Mouse (Mus musculus) liver, postnatal 0 days (tissue): Measurements from ENCODE around the gene Sf3b2. TPM values are rescaled to one million over a fixed set of nuclear protein-coding genes. Genes with fewer than 3 reads are reported as not detected.
A peak's percentile ranks its signal among the peaks of the same experiment; 100 is the strongest.

Experiments used
- ATAC-seq: fragments of 200-750 bp; cut with Nextera tagmentation; 2 replicates; pipeline ENCODE4 v1.8.0; 2017; ENCODE audit warnings: mild to moderate bottlenecking, moderate library complexity
- DNase-seq: peaks from one replicate; pipeline ENCODE4 v3.0.0-alpha.2; 2016
- H3K27ac ChIP-seq: fragments of 300-500 bp; sonication (generic); 2 replicates; pipeline ENCODE4 v1.5.1; 2014; ENCODE audit warnings: antibody characterized with exemption, moderate library complexity, mild to moderate bottlenecking, low read depth
- H3K27me3 ChIP-seq: fragments of 300-500 bp; sonication (generic); 2 replicates; pipeline ENCODE4 v1.6.1; 2014; ENCODE audit warnings: low read length, control low read depth, mixed read lengths; ENCODE audit not compliant: insufficient read depth
- H3K36me3 ChIP-seq: fragments of 300-500 bp; sonication (generic); replicated peaks from 2 replicates; pipeline ENCODE4 v1.6.1; 2014; ENCODE audit warnings: mild to moderate bottlenecking, control low read depth, low read length, moderate library complexity, mixed read lengths; ENCODE audit not compliant: insufficient read depth
- H3K4me1 ChIP-seq: fragments of 300-500 bp; sonication (generic); 2 replicates; pipeline ENCODE4 v1.6.1; 2014; ENCODE audit warnings: antibody characterized with exemption, mild to moderate bottlenecking, control low read depth; ENCODE audit not compliant: insufficient read depth
- H3K4me2 ChIP-seq: fragments of 300-500 bp; sonication (generic); 2 replicates; pipeline ENCODE4 v1.6.1; 2014; ENCODE audit warnings: low read depth, mild to moderate bottlenecking, low read length, moderate library complexity, mixed read lengths
- H3K4me3 ChIP-seq: fragments of 300-500 bp; sonication (generic); 2 replicates; pipeline ENCODE4 v1.5.1; 2014; ENCODE audit warnings: low read depth, low read length
- H3K9ac ChIP-seq: fragments of 300-500 bp; sonication (generic); replicated peaks from 2 replicates; pipeline ENCODE4 v1.6.1; 2014; ENCODE audit warnings: mild to moderate bottlenecking, moderate library complexity
- H3K9me3 ChIP-seq: fragments of 300-500 bp; sonication (generic); 2 replicates; pipeline ENCODE4 v1.6.1; 2016; ENCODE audit warnings: mild to moderate bottlenecking, control low read depth, low read length, mixed read lengths
- CTCF ChIP-seq: sonication (generic); IDR thresholded peaks from 2 replicates; pipeline ENCODE4 v1.5.1; 2016; ENCODE audit warnings: antibody characterized with exemption, low read depth
- EP300 ChIP-seq: IDR thresholded peaks from 2 replicates; pipeline ENCODE4 v1.6.1; 2016; ENCODE audit warnings: antibody characterized with exemption, low read depth, mild to moderate bottlenecking
- WGBS: fragments of 180-500 bp; shearing (Covaris S2); extraction: QIAGEN DNeasy Blood & Tissue Kit; methylation state at CpG from one replicate; pipeline ENCODE4 v1.1.7; 2014; ENCODE audit not compliant: insufficient replicate concordance; 5-methylcytosine and 5-hydroxymethylcytosine counted together
- polyA plus RNA-seq: library from polyadenylated mRNA; unstranded; fragments of >200 nt; fragmentation: Nextera tagmentation; extraction: Ambion mirVana; gene quantifications from 2 replicates; pipeline ENCODE4 v1.2.1, GENCODE M21; 2015

Sf3b2 gene
- polyA plus RNA-seq, 1 experiment from 2014 or later = 93.7 TPM

DNA sequence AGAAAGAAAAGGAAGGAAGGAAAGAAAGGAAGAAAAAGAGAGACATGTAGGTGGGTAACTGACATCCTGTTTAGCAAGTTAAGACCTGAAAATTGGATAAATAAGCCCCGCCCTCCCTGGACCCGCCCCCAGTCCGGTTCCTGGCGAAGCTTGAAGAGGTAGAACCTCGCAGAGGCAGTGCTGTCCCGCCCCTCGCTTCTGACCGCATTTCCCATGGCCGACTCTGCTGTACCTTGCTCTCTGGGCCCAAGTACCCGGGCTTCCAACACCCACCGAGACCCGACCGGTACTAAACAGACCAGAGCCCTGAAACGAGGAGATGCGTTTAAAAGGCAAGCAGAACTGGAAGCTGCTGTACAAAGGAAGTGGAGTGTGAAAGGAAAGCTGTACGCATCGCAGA, 28.5 kb upstream of the Sf3b2 start:
- Histone ChIP-seq H3K4me1 (no peaks in the 10 kb centered on the region), H3K9me3 (no peaks in the 10 kb centered on the region), H3K36me3 (no peaks in the 10 kb centered on the region), H3K27ac (no peak overlapping the region), H3K4me2 (0 out of 2 replicates have a peak overlapping the region, but pooled peaks have one; percentile 7), H3K27me3 (no peaks in the 10 kb centered on the region), H3K9ac (no peak overlapping the region), H3K4me3 (no peak overlapping the region)
- peak; percentile 21 for DNase-seq
- ATAC-seq = peak; percentile 40; the same call in 1 of the 2 replicates
- TF ChIP-seq CTCF (no peak), EP300 (no peak)
- 45% methylated on average over 17 of the region's 17 CpGs for WGBS

GRCm38 (mm10) chr19:5313189-5313588, 17.9 kb upstream of the Sf3b2 start:
- Histone ChIP-seq H3K4me2 (no peak overlapping the region), H3K4me3 (no peak overlapping the region), H3K9ac (no peak overlapping the region), H3K9me3 (no peaks in the 10 kb centered on the region), H3K27ac (no peak overlapping the region), H3K36me3 (no peaks in the 10 kb centered on the region), H3K27me3 (no peaks in the 10 kb centered on the region), H3K4me1 (no peaks in the 10 kb centered on the region)
- DNase-seq = no peak
- TF ChIP-seq CTCF = no peak
- TF ChIP-seq EP300 = no peak
- WGBS = 72% methylated on average over 8 of the region's 8 CpGs
- ATAC-seq = no peak

DNA sequence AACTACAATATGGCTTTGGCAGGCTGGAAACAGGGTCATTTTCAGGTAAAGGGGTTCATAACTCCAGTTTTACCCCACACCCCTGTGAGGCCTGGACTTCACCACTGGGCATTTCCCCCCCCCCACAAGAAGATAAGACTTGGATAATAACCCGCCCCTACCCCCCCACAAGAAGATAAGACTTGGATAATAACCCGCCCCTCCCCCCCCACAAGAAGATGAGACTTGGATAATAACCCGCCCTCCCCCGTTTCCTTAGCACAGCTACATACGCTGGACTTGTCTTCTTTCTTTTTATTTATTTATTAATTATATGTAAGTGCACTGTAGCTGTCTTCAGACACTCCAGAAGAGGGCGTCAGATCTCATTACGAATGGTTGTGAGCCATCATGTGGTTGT, 13.8 kb upstream of the Sf3b2 start:
- Histone ChIP-seq H3K9ac (no peak overlapping the region), H3K27ac (no peak overlapping the region), H3K4me2 (no peak overlapping the region), H3K9me3 (0 out of 2 replicates have a peak, but pooled peaks cover 4% of the 10 kb centered on the region), H3K4me3 (no peak overlapping the region), H3K27me3 (peaks cover 11% of the 10 kb centered on the region), H3K36me3 (no peaks in the 10 kb centered on the region), H3K4me1 (peaks cover 7% of the 10 kb centered on the region; the same call in 1 of the 2 replicates)
- no peak for ATAC-seq
- TF ChIP-seq EP300 (no peak), CTCF (no peak)
- WGBS = 79% methylated on average over 7 of the region's 7 CpGs
- DNase-seq = no peak

DNA sequence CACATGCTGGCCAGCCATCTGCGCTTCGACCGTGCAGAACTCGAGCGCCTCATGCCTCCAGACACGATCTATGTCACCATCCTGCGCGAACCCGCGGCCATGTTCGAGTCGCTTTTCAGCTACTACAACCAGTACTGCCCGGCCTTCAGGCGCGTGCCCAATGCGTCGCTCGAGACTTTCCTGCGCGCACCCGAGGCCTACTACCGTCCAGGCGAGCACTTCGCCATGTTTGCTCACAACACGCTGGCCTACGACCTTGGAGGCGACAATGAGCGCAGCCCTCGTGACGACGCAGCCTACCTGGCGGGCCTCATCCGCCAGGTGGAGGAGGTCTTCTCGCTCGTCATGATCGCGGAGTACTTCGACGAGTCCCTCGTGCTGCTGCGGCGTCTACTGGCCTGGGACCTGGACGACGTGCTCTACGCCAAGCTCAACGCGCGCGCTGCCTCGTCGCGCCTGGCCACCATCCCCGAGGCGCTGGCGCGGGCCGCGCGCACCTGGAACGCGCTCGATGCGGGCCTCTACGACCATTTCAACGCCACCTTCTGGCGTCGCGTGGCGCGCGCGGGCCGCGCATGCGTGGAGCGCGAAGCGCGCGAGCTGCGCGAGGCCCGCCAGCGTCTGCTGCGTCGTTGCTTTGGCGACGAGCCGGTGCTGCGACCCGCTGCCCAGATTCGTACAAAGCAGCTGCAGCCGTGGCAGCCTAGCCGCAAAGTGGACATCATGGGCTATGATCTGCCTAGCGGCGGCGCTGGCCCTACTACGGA, 11.9 kb upstream of the Sf3b2 start:
- Histone ChIP-seq H3K27me3 (peaks cover 11% of the 10 kb centered on the region), H3K36me3 (no peaks in the 10 kb centered on the region), H3K9me3 (0 out of 2 replicates have a peak, but pooled peaks cover 4% of the 10 kb centered on the region), H3K27ac (no peak overlapping the region), H3K4me1 (peaks cover 7% of the 10 kb centered on the region; the same call in 1 of the 2 replicates), H3K4me2 (peak overlapping the region; percentile 48), H3K9ac (no peak overlapping the region), H3K4me3 (peak overlapping the region; percentile 17; the same call in 1 of the 2 replicates)
- DNase-seq = no peak
- ATAC-seq = no peak
- WGBS = 40% methylated on average over 97 of the region's 98 CpGs
- TF ChIP-seq EP300 = no peak
- TF ChIP-seq CTCF = no peak

DNA sequence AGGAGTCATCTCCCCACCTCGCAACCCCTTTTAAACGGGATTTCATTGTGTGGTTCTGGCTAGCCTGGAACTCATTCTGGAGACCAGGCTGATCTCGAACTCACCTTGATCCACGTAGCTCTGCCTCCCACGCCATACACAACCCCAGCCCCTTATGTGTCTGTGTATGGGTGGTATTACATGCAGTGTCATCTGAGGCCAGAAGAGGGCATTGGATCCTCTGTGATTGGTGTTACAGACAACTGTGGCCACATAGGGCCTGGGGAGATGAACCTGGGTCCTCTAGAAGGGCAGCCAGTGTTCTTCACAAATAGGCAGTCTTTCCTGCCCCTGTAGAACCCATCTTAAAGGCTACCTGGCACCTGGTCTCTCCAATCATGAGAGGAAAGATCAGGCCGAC, 11.0 kb upstream of the Sf3b2 start:
- Histone ChIP-seq H3K9ac (no peak overlapping the region), H3K27ac (no peak overlapping the region), H3K4me1 (peaks cover 7% of the 10 kb centered on the region; the same call in 1 of the 2 replicates), H3K4me2 (no peak overlapping the region), H3K27me3 (peaks cover 11% of the 10 kb centered on the region), H3K36me3 (no peaks in the 10 kb centered on the region), H3K4me3 (no peak overlapping the region), H3K9me3 (0 out of 2 replicates have a peak, but pooled peaks cover 4% of the 10 kb centered on the region)
- TF ChIP-seq CTCF (peak; percentile 46), EP300 (no peak)
- WGBS = 71% methylated on average over 6 of the region's 6 CpGs
- no peak for ATAC-seq
- no peak for DNase-seq

DNA sequence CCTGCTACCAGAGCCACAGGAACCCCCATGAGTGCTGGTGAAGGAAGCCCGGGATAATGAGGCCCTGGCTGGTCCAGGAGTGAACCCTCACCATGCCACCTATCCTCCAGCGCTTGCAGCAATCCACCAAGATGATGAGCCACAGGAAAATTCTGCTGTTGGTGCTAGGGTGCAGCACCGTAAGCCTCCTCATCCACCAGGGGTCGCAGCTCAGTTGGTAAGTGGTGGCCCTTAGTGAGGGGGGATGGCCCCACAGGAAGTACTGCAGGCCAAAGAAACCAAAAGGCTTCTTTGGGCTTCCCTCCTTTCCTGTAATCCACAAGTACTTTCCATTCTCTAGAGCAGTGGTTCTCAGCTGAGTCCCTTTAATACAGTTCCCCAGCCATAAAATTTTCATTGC, 7.2 kb upstream of the Sf3b2 start:
- 0 out of 2 replicates have a peak, but pooled peaks cover 3% of the 10 kb centered on the region for H3K9me3 ChIP-seq
- H3K4me2 ChIP-seq = no peak overlapping the region
- TF ChIP-seq EP300 (no peak), CTCF (peak; percentile 79)
- H3K4me1 ChIP-seq = peaks cover 5% of the 10 kb centered on the region; the same call in 1 of the 2 replicates
- H3K27me3 ChIP-seq = peaks cover 10% of the 10 kb centered on the region
- 8% methylated on average over 4 of the region's 4 CpGs for WGBS
- H3K36me3 ChIP-seq = no peaks in the 10 kb centered on the region
- DNase-seq (peak; percentile 67), ATAC-seq (no peak)
- no peak overlapping the region for H3K4me3 ChIP-seq
- H3K9ac ChIP-seq = no peak overlapping the region
- H3K27ac ChIP-seq = no peak overlapping the region
